Mouse (Mus musculus) heart, adult 18-20 months (tissue): ENCODE measurements at regions not wholly inside any gene's neighbourhood (a gene's known extent, or its start where the extent isn't known, plus 50 kb on each side); places are given as distances from the start of the nearest gene placed in this dataset.

ENCODE experiments used
- DNase-seq, 2 experiments: peaks; one replicate each; pipeline ENCODE4 v3.0.0; 2021 to 2022; ENCODE audit warnings: mixed read lengths in 1 of 2

- no peak for DNase-seq
Measured at GRCm38 (mm10) chr5:148611323-148611722, 58.7 kb upstream of the Ubl3 start.

GRCm38 (mm10) chr5:148609506-148609880 lies 56.9 kb upstream of the Ubl3 start:
- peak; percentile 50 to 58 for DNase-seq

- peak in 1 of 2 experiments; percentile 38 for DNase-seq
Measured at GRCm38 (mm10) chr5:148608857-148609505, 56.4 kb upstream of the Ubl3 start.

GRCm38 (mm10) chr5:148608178-148608577 lies 55.6 kb upstream of the Ubl3 start:
- DNase-seq: peak; percentile 80 to 92

GRCm38 (mm10) chr5:148605730-148606129 lies 53.1 kb upstream of the Ubl3 start:
- peak in 1 of 2 experiments; percentile 11 for DNase-seq
